Mouse (Mus musculus) C2C12 (cell line): ENCODE data around the gene Ptpre. TPM values are rescaled to one million over a fixed set of nuclear protein-coding genes. Genes with fewer than 3 reads are reported as not detected.
"Not testable (repeated sequence)": the region's sequence is repeated elsewhere in the genome, so short reads cannot be mapped to it uniquely, and the experiment has no call there.

Experiments
- H3K27me3 ChIP-seq: one replicate; pipeline ENCODE4 v1.6.1; 2011; ENCODE audit not compliant: control insufficient read depth, insufficient read depth, insufficient read length
- H3K36me3 ChIP-seq: one replicate; pipeline ENCODE4 v1.6.1; 2011; ENCODE audit not compliant: control insufficient read depth, insufficient read depth
- H3K4me3 ChIP-seq: one replicate; pipeline ENCODE4 v1.5.1; 2011; ENCODE audit warnings: mild to moderate bottlenecking, control low read depth; ENCODE audit not compliant: poor library complexity, insufficient read depth, severe bottlenecking
- H3K79me2 ChIP-seq: one replicate; pipeline ENCODE4 v1.6.1; 2011; ENCODE audit not compliant: control insufficient read depth, insufficient read depth
- H3K79me3 ChIP-seq: one replicate; pipeline ENCODE4 v1.6.1; 2011; ENCODE audit warnings: low read depth, control low read depth
- H3ac ChIP-seq: one replicate; pipeline ENCODE3; 2011; ENCODE audit warnings: low read depth; ENCODE audit not compliant: control insufficient read depth, insufficient read length
- CEBPB ChIP-seq: IDR thresholded peaks from one replicate; pipeline ENCODE4 v1.6.1; 2011; ENCODE audit warnings: low read depth, mild to moderate bottlenecking, control low read depth, moderate library complexity
- CTCF ChIP-seq: IDR thresholded peaks from one replicate; pipeline ENCODE4 v1.5.1; 2011; ENCODE audit not compliant: control insufficient read depth, insufficient read depth, insufficient read length
- FOSL1 ChIP-seq: IDR thresholded peaks from one replicate; pipeline ENCODE4 v1.8.0; 2011; ENCODE audit warnings: mild to moderate bottlenecking, low read length; ENCODE audit not compliant: poor library complexity, insufficient read depth, severe bottlenecking
- MAX ChIP-seq: IDR thresholded peaks from one replicate; pipeline ENCODE4 v1.6.1; 2011; ENCODE audit warnings: mild to moderate bottlenecking, control low read depth
- MYOD1 ChIP-seq: IDR thresholded peaks from one replicate; pipeline ENCODE4 v1.6.1; 2011; ENCODE audit warnings: low read depth; ENCODE audit not compliant: control insufficient read depth, insufficient read length
- MYOG ChIP-seq: IDR thresholded peaks from one replicate; pipeline ENCODE4 v1.6.1; 2011; ENCODE audit not compliant: control insufficient read depth, insufficient read length; ENCODE audit errors: extremely low read depth
- USF1 ChIP-seq: IDR thresholded peaks from one replicate; pipeline ENCODE4 v1.6.1; 2011; ENCODE audit warnings: low read depth, mild to moderate bottlenecking, control low read depth, moderate library complexity
- polyA plus RNA-seq: library from polyadenylated mRNA; unstranded; fragments of >200 nt; fragmentation: generic; extraction: Trizol; gene quantifications from one replicate; pipeline ENCODE4 v1.2.1, GENCODE M21; 2012; ENCODE audit warnings: missing spikeins

Ptpre gene
- polyA plus RNA-seq, 1 experiment: 1.5 TPM

- H3K27me3 ChIP-seq: no peaks in the 10 kb centered on the region
These were observed 37.9 kb upstream of the Ptpre start for GRCm38 (mm10) chr7:135499403-135499802.

DNA sequence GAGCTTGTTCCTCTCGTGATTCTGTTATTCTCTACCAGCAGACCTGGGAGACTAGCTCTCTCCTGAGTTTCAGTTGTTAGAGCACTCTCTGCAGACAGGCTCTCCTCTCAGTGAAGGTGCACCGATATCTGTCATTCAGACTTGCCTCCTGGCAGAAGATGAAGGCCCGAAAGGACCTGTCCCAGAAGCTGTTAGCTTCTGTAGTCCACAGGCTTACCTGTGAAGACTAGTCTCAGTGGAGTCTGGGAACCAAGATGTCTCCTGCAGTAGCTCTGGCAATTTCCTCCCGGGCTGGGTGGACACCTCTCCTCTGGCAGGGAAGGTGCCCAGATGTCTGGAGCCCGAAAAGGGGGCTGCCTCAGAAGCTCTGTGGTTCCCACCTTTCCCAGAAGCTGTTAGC lies 30.8 kb upstream of the Ptpre start:
- H3K36me3 ChIP-seq, H3K4me3 ChIP-seq, H3K27me3 ChIP-seq, H3K79me3 ChIP-seq, H3ac ChIP-seq, H3K79me2 ChIP-seq: not testable (repeated sequence)

More at GRCm38 (mm10) chr7:135499403-135499802, 37.9 kb upstream of the Ptpre start:
- no peaks in the 10 kb centered on the region for H3K36me3 ChIP-seq
- H3ac ChIP-seq: no peak overlapping the region
- H3K79me2 ChIP-seq: no peaks in the 10 kb centered on the region
- H3K79me3 ChIP-seq: no peaks in the 10 kb centered on the region
- no peak overlapping the region for H3K4me3 ChIP-seq
- TF ChIP-seq CTCF (no peak), MAX (no peak), MYOD1 (no peak), USF1 (no peak), MYOG (no peak), CEBPB (no peak), FOSL1 (no peak)

GRCm38 (mm10) chr7:135508602-135509001 lies 28.7 kb upstream of the Ptpre start:
- no peak for TF ChIP-seq FOSL1
- TF ChIP-seq CTCF: no peak
- no peak for TF ChIP-seq MAX
- no peak for TF ChIP-seq CEBPB
- no peak for TF ChIP-seq USF1
- no peak for TF ChIP-seq MYOG
- TF ChIP-seq MYOD1: no peak
- Histone ChIP-seq H3K4me3 (no peak overlapping the region), H3K36me3 (no peaks in the 10 kb centered on the region), H3K79me2 (no peaks in the 10 kb centered on the region), H3ac (no peak overlapping the region), H3K79me3 (no peaks in the 10 kb centered on the region), H3K27me3 (no peaks in the 10 kb centered on the region)

DNA sequence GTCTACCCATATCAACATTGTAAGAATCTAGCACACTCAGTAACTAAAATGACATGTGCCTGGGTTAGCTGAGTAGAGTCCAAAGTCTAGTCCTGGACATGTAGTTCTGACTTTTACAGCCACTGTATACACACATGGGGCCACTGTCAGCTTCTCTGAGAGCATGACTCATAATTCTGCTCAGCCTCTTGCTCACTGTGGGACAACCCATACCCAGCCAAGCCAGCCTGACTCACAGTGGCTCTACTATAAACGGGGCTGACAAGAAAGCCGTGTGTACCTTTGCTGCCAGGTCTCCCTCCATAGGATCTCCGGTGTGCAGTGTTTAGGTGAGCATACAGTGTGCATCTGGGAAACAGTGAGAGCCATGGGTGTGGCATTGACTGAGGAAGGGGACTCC lies 28.0 kb upstream of the Ptpre start:
- no peak for TF ChIP-seq MAX
- no peak for TF ChIP-seq CTCF
- no peak for TF ChIP-seq USF1
- no peak for TF ChIP-seq FOSL1
- TF ChIP-seq MYOG: no peak
- TF ChIP-seq CEBPB: no peak
- no peak for TF ChIP-seq MYOD1
- Histone ChIP-seq H3K27me3 (no peaks in the 10 kb centered on the region), H3ac (no peak overlapping the region), H3K4me3 (no peak overlapping the region), H3K79me2 (no peaks in the 10 kb centered on the region), H3K79me3 (no peaks in the 10 kb centered on the region), H3K36me3 (no peaks in the 10 kb centered on the region)

- no peaks in the 10 kb centered on the region for H3K36me3 ChIP-seq
- no peak overlapping the region for H3K4me3 ChIP-seq
- no peaks in the 10 kb centered on the region for H3K79me2 ChIP-seq
- no peaks in the 10 kb centered on the region for H3K27me3 ChIP-seq
- H3K79me3 ChIP-seq: no peaks in the 10 kb centered on the region
- no peak for TF ChIP-seq MYOD1
- TF ChIP-seq CEBPB: no peak
- TF ChIP-seq CTCF: no peak
- no peak for TF ChIP-seq MYOG
- TF ChIP-seq FOSL1: no peak
- no peak for TF ChIP-seq MAX
- no peak for TF ChIP-seq USF1
- no peak overlapping the region for H3ac ChIP-seq
These were observed 26.9 kb upstream of the Ptpre start for GRCm38 (mm10) chr7:135510431-135510830.

- no peak overlapping the region for H3ac ChIP-seq
- no peaks in the 10 kb centered on the region for H3K27me3 ChIP-seq
- no peaks in the 10 kb centered on the region for H3K36me3 ChIP-seq
- TF ChIP-seq FOSL1 (no peak), CEBPB (no peak), MYOD1 (no peak), USF1 (no peak), CTCF (no peak), MAX (no peak), MYOG (no peak)
- H3K79me3 ChIP-seq: no peaks in the 10 kb centered on the region
- H3K4me3 ChIP-seq: no peak overlapping the region
- H3K79me2 ChIP-seq: no peaks in the 10 kb centered on the region
These were observed 25.6 kb upstream of the Ptpre start for GRCm38 (mm10) chr7:135511723-135512122.
